ENCODE assay signal across 7 mouse cellular contexts in genomic region chr11:85524186-85524585, GRCm38 (mm10).
A peak's percentile ranks its signal among the peaks of the same experiment; 100 is the strongest.
DNase-seq lines count a peak whose midpoint lies in the region; ATAC-seq and TF ChIP-seq lines count a peak whose summit lies in the region.

No protein-coding gene starts in this region.

- no peaks in the 10 kb centered on the region for H3K36me3 ChIP-seq in forebrain, embryonic 10.5 days (replicated peaks)
- H3K36me3 ChIP-seq in heart, embryonic 14.5 days (ENCODE audit: control insufficient read depth, insufficient read depth, low read length) = no peaks in the 10 kb centered on the region
- H3K36me3 ChIP-seq in midbrain, postnatal 0 days (ENCODE audit: insufficient read depth, low read length) = no peaks in the 10 kb centered on the region
- H3K36me3 ChIP-seq in splenic B cell, adult 2 months (ENCODE audit: control insufficient read depth, insufficient read depth, low read length, poor library complexity, severe bottlenecking) = no peaks in the 10 kb centered on the region

- TF ChIP-seq CTCF in midbrain, postnatal 0 days (IDR thresholded peaks at IDR 0.05) = no peak

- no peaks in the 10 kb centered on the region for H3K9me3 ChIP-seq in forebrain, embryonic 10.5 days
- H3K9me3 ChIP-seq in heart, embryonic 14.5 days (ENCODE audit: control insufficient read depth, low read length) = no peaks in the 10 kb centered on the region
- no peaks in the 10 kb centered on the region for H3K9me3 ChIP-seq in midbrain, postnatal 0 days (ENCODE audit: low read length)

- peak overlapping the region; percentile 15; the same call in 1 of the 2 replicates for H3K27ac ChIP-seq in forebrain, embryonic 10.5 days
- H3K27ac ChIP-seq in heart, embryonic 14.5 days (replicated peaks in 1 of 2; ENCODE audit: control insufficient read depth in 1 of 2, insufficient read depth in 1 of 2, low read depth in 2 of 2, low read length in 2 of 2) = peak overlapping the region in 1 of 2 experiments; percentile 59; a peak in 1 of 4 replicates
- no peak overlapping the region for H3K27ac ChIP-seq in midbrain, postnatal 0 days (ENCODE audit: low read depth, low read length)

- 6% methylated on average over 12 of the region's 12 CpGs for WGBS in forebrain, embryonic 10.5 days
- WGBS in heart, embryonic 14.5 days = 34% methylated on average over 12 of the region's 12 CpGs
- 6% methylated on average over 12 of the region's 12 CpGs for WGBS in midbrain, postnatal 0 days

- H3K4me2 ChIP-seq in heart, embryonic 14.5 days (ENCODE audit: low read length) = peak overlapping the region; percentile 62
- peak overlapping the region; percentile 62 for H3K4me2 ChIP-seq in midbrain, postnatal 0 days (ENCODE audit: low read depth, low read length, poor library complexity, severe bottlenecking)

- peak overlapping the region; percentile 45 for H3K4me3 ChIP-seq in forebrain, embryonic 10.5 days
- H3K4me3 ChIP-seq in heart, embryonic 14.5 days (ENCODE audit: control insufficient read depth in 1 of 2, insufficient read depth in 1 of 2, low read depth in 1 of 2, low read length in 2 of 2) = 0 out of 4 replicates have a peak overlapping the region, but pooled peaks have one; percentile 0 to 9
- H3K4me3 ChIP-seq in midbrain, postnatal 0 days (ENCODE audit: low read depth, low read length) = peak overlapping the region; percentile 32

- no peak overlapping the region for H3K9ac ChIP-seq in heart, embryonic 14.5 days (ENCODE audit: low read length)
- H3K9ac ChIP-seq in midbrain, postnatal 0 days (replicated peaks; ENCODE audit: low read length, poor library complexity, severe bottlenecking) = no peak overlapping the region

- peaks cover 44% of the 10 kb centered on the region for H3K4me1 ChIP-seq in forebrain, embryonic 10.5 days
- H3K4me1 ChIP-seq in heart, embryonic 14.5 days (ENCODE audit: control insufficient read depth in 2 of 2, insufficient read depth in 2 of 2, low read length in 2 of 2) = peaks cover 20 to 26% of the 10 kb centered on the region in 2 experiments
- H3K4me1 ChIP-seq in midbrain, postnatal 0 days (ENCODE audit: insufficient read depth, low read length) = peaks cover 7% of the 10 kb centered on the region; the same call in 1 of the 2 replicates

- ATAC-seq in heart, embryonic 14.5 days (ENCODE audit: insufficient number of reproducible peaks, insufficient read depth, low FRiP score, low read depth) = no peak
- ATAC-seq in midbrain, postnatal 0 days (ENCODE audit: low FRiP score) = no peak

- peaks cover 96% of the 10 kb centered on the region for H3K27me3 ChIP-seq in forebrain, embryonic 10.5 days (ENCODE audit: poor library complexity, severe bottlenecking)
- H3K27me3 ChIP-seq in heart, embryonic 14.5 days (ENCODE audit: control insufficient read depth, insufficient read depth, low read length) = peaks cover 10% of the 10 kb centered on the region; the same call in 1 of the 2 replicates
- H3K27me3 ChIP-seq in midbrain, postnatal 0 days (ENCODE audit: insufficient read depth, low read length) = peaks cover 7% of the 10 kb centered on the region
- peaks cover 2% of the 10 kb centered on the region for H3K27me3 ChIP-seq in splenic B cell, adult 2 months (ENCODE audit: control insufficient read depth, insufficient read depth, low read length, poor library complexity, severe bottlenecking)

- DNase-seq in c-Kit-positive CD71-negative TER-119-negative erythroid progenitor cells, embryonic 14.5 days (ENCODE audit: low read depth) = peak; percentile 19
- peak; percentile 80 for DNase-seq in forebrain, embryonic 10.5 days (ENCODE audit: extremely low spot score, low spot score)
- peak; percentile 89 for DNase-seq in kidney, postnatal 10 days
- peak; percentile 73 for DNase-seq in liver
- DNase-seq in midbrain, postnatal 0 days (ENCODE audit: low spot score) = peak; percentile 84
- DNase-seq in splenic B cell, adult 2 months (ENCODE audit: low read depth, low spot score) = peak; percentile 70

Comparison
In these comparisons a context has a peak if more than half of its experiments do, and no peak if none do; other contexts are left out.
1. DNase-seq: peak in every context shown above with its lines; median percentile 89 in kidney, postnatal 10 days; 84 in midbrain, postnatal 0 days; 80 in forebrain, embryonic 10.5 days; 73 in liver; 70 in splenic B cell, adult 2 months; 19 in c-Kit-positive CD71-negative TER-119-negative erythroid progenitor cells, embryonic 14.5 days.